In the genomic region with DNA sequence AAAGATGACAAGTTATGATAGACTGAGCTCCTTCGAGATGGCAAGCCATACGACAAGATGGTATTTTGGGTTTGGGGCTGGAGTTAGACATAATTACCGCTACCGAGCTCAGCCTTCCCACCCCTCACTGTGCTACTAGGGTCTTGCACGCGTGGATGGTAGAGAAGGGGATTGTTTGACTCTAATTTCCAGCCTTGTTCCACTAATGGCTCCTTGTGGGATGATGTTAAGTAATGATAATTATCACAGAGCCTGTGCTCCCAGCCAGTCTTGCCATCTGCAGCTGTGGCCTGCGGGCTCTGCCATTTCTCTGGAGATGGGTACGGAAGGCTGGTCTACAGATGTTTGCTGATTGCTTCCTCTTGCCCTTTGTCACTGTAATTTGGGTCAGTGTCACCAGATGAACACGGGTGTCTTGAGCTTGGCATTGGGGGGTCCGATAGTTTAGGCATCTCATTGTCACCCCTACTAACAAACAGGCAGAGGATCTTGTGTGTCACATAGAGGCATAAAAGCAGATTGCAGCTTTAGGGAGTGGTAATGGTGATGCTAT, we compare ENCODE assay signal across 14 mouse cellular contexts.
"Had no signal": no experiment of that assay in that cellular context is flagged by ENCODE, and none has a peak within 500 bp of the region (broad histone marks: within the 10 kb centered on the region; RNA-seq: fewer than 3 reads in every experiment).

No protein-coding gene starts in this region.

- H3K9me3 ChIP-seq: limb, embryonic 15.5 days; liver, embryonic 12.5 days; midbrain, embryonic 10.5 days; neural tube, embryonic 12.5 days had no signal

- H3K27ac ChIP-seq: limb, embryonic 15.5 days; liver, embryonic 12.5 days; midbrain, embryonic 10.5 days; neural tube, embryonic 12.5 days had no signal

- ATAC-seq: liver, embryonic 12.5 days had no signal

- DNase-seq: kidney, postnatal 25 days; lung, embryonic 14.5 days; lung, postnatal 10 days; lung, postnatal 4 days; midbrain, embryonic 14.5 days; right cerebral cortex, postnatal 4 days; spleen, adult 18-20 months; thymus, adult 2 months; thymus, postnatal 25 days had no signal

- H3K27me3 ChIP-seq: neural tube, embryonic 12.5 days had no signal

- H3K9ac ChIP-seq: limb, embryonic 15.5 days; liver, embryonic 12.5 days; lung, embryonic 14.5 days; neural tube, embryonic 12.5 days had no signal

- H3K4me2 ChIP-seq: limb, embryonic 15.5 days; liver, embryonic 12.5 days; lung, embryonic 14.5 days; neural tube, embryonic 12.5 days had no signal

- H3K4me1 ChIP-seq: limb, embryonic 15.5 days; liver, embryonic 12.5 days; midbrain, embryonic 10.5 days; neural tube, embryonic 12.5 days had no signal

- H3K36me3 ChIP-seq: limb, embryonic 15.5 days; liver, embryonic 12.5 days; midbrain, embryonic 10.5 days; neural tube, embryonic 12.5 days had no signal

- H3K4me3 ChIP-seq: limb, embryonic 15.5 days; liver, embryonic 12.5 days; midbrain, embryonic 10.5 days; myocyte; neural tube, embryonic 12.5 days had no signal
